Mouse (Mus musculus) neural tube, embryonic 12.5 days (tissue): ENCODE measurements around the gene C1qtnf5. TPM values are rescaled to one million over a fixed set of nuclear protein-coding genes. Genes with fewer than 3 reads are reported as not detected.
A peak's percentile ranks its signal among the peaks of the same experiment; 100 is the strongest.
"Not testable (repeated sequence)": the region's sequence is repeated elsewhere in the genome, so short reads cannot be mapped to it uniquely, and the experiment has no call there.

Source experiments
- ATAC-seq: fragments of 200-750 bp; cut with Nextera tagmentation; 2 replicates; pipeline ENCODE4 v1.8.0; 2017; ENCODE audit warnings: low read depth, mild to moderate bottlenecking, moderate TSS enrichment, moderate library complexity; ENCODE audit not compliant: low FRiP score
- H3K27ac ChIP-seq: fragments of 300-500 bp; sonication (generic); 2 replicates; pipeline ENCODE4 v1.5.1; 2016
- H3K27me3 ChIP-seq: fragments of 300-500 bp; sonication (generic); replicated peaks from 2 replicates; pipeline ENCODE4 v1.6.1; 2016; ENCODE audit warnings: mild to moderate bottlenecking
- H3K36me3 ChIP-seq: fragments of 300-500 bp; sonication (generic); 2 replicates; pipeline ENCODE4 v1.6.1; 2016; ENCODE audit warnings: mild to moderate bottlenecking
- H3K4me1 ChIP-seq: fragments of 300-500 bp; sonication (generic); 2 replicates; pipeline ENCODE4 v1.6.1; 2016
- H3K4me2 ChIP-seq: fragments of 300-500 bp; sonication (generic); replicated peaks from 2 replicates; pipeline ENCODE4 v1.6.1; 2016; ENCODE audit warnings: mild to moderate bottlenecking
- H3K4me3 ChIP-seq: fragments of 300-500 bp; sonication (generic); 2 replicates; pipeline ENCODE4 v1.5.1; 2016
- H3K9ac ChIP-seq: fragments of 300-500 bp; sonication (generic); 2 replicates; pipeline ENCODE4 v1.6.1; 2016; ENCODE audit warnings: mild to moderate bottlenecking
- H3K9me3 ChIP-seq: fragments of 300-500 bp; sonication (generic); 2 replicates; pipeline ENCODE4 v1.6.1; 2016; ENCODE audit warnings: mild to moderate bottlenecking
- WGBS: fragments of 180-500 bp; shearing (Covaris S2); methylation state at CpG from one replicate; pipeline ENCODE4 v1.1.7; 2016; 5-methylcytosine and 5-hydroxymethylcytosine counted together
- polyA plus RNA-seq: library from polyadenylated mRNA; unstranded; fragments of >200 nt; fragmentation: Nextera tagmentation; extraction: Ambion mirVana; gene quantifications from 2 replicates; pipeline ENCODE4 v1.2.1, GENCODE M21; 2016

C1qtnf5 gene
- polyA plus RNA-seq, 1 experiment from 2014 or later = 0.74 TPM

DNA sequence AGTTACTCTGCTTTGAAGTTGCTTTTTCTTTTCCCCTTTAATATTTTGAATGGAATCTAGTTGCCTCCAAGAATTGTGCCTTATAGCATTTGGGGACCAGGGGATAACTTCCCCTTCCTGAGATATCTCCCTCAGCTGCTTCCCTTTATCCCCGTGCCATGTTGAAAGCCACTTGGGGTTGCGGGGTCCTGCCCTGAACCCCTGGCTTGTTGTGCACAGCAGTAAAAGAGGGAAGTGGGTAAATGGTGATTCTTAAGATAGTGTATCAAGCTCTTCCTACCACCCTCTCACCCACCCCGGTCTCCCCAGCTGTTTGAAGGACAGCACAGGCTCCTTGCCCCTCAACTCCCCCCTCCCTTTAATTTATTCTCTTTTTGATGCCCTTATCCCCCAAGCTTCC, 12.3 kb upstream of the C1qtnf5 start:
- no peaks in the 10 kb centered on the region for H3K27me3 ChIP-seq
- no peak overlapping the region for H3K4me3 ChIP-seq
- no peak overlapping the region for H3K27ac ChIP-seq
- no peaks in the 10 kb centered on the region for H3K9me3 ChIP-seq
- peaks cover 5% of the 10 kb centered on the region; the same call in 1 of the 2 replicates for H3K4me1 ChIP-seq
- peaks cover 9% of the 10 kb centered on the region; the same call in 1 of the 2 replicates for H3K36me3 ChIP-seq
- no peak overlapping the region for H3K4me2 ChIP-seq
- ATAC-seq = no peak
- no peak overlapping the region for H3K9ac ChIP-seq
- 95% methylated on average over 3 of the region's 3 CpGs for WGBS

DNA sequence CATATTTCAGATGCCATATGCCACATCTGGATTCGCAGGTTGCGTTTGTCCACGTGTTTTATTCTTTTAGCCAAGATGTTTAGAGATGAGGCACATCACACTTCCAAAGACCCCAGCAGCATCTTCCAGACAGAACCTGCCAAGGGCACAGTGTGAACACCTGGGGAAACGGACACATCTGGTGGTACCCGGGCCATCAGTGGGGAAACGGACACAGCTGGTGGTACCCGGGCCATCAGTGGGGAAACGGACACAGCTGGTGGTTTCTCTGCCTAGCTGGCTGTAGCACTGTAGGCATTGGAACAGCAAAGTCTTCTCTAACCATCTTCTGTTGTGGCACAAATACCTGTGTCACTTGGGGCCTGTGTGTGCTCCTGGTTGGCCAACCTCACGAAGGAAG, 11.3 kb upstream of the C1qtnf5 start:
- H3K36me3 ChIP-seq = peaks cover 9% of the 10 kb centered on the region; the same call in 1 of the 2 replicates
- no peaks in the 10 kb centered on the region for H3K27me3 ChIP-seq
- peaks cover 5% of the 10 kb centered on the region; the same call in 1 of the 2 replicates for H3K4me1 ChIP-seq
- H3K9me3 ChIP-seq = no peaks in the 10 kb centered on the region
- 91% methylated on average over 9 of the region's 9 CpGs for WGBS
- ATAC-seq = no peak
- no peak overlapping the region for H3K4me3 ChIP-seq
- H3K9ac ChIP-seq = no peak overlapping the region
- no peak overlapping the region for H3K27ac ChIP-seq
- no peak overlapping the region for H3K4me2 ChIP-seq

DNA sequence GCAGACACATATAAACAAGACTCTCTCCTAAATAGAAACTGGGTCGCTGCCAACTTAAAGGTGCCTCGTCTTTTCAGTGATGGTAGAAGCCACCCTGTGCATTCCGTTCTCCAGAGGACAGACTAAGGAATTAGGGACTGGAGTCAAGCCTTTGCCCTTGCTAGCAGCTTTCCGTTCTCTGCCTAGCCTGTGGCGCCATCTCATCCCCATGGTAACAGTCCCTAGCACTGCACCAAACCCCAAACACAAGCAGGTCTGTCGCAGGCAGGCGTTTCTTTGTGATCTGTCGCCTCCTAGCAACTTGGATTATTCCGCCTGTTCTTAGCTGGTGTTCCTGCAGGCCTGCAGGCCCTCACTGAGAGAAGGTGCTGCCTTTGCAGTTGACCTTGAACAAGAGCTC, 10.5 kb upstream of the C1qtnf5 start:
- WGBS = 22% methylated on average over 9 of the region's 9 CpGs
- no peaks in the 10 kb centered on the region for H3K9me3 ChIP-seq
- peak; percentile 56; the same call in 1 of the 2 replicates for ATAC-seq
- H3K4me2 ChIP-seq = no peak overlapping the region
- no peaks in the 10 kb centered on the region for H3K27me3 ChIP-seq
- H3K36me3 ChIP-seq = peaks cover 3% of the 10 kb centered on the region; the same call in 1 of the 2 replicates
- no peak overlapping the region for H3K9ac ChIP-seq
- peaks cover 5% of the 10 kb centered on the region; the same call in 1 of the 2 replicates for H3K4me1 ChIP-seq
- no peak overlapping the region for H3K27ac ChIP-seq
- H3K4me3 ChIP-seq = no peak overlapping the region

DNA sequence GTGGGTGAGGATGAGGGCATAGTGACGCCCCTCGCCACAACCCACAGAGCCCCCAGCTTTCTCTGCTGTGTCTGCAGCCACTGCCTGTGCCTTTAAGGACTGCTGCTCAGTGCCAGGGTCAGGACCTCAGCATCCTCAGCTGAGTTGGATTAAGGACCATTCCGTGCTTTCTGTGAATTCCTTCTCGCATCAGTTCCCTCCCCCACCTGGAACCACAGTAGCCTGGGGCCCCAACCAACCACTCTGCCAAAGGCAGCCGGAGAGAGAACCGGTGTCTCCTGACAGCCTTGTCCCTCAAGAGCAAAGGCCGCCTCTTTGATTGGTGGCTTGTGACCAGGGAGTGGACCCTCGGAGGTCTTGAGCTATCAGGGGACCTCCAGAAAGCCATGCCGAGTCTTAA, 5.6 kb upstream of the C1qtnf5 start, which contains the start of gene Mfrp:
Mfrp (plus strand) TSS at position 240 of the 400 bp plus-strand sequence.
- Histone ChIP-seq H3K4me1 (peaks cover under 1% of the 10 kb centered on the region; the same call in 1 of the 2 replicates), H3K9me3 (no peaks in the 10 kb centered on the region), H3K27ac (no peak within 1 kb of the TSS), H3K36me3 (peaks cover 13% of the 10 kb centered on the region; the same call in 1 of the 2 replicates), H3K27me3 (no peaks in the 10 kb centered on the region), H3K9ac (no peak within 1 kb of the TSS), H3K4me3 (no peak within 1 kb of the TSS), H3K4me2 (no peak within 1 kb of the TSS)
- no peak for ATAC-seq
- 73% methylated on average over 9 of the region's 9 CpGs for WGBS

DNA sequence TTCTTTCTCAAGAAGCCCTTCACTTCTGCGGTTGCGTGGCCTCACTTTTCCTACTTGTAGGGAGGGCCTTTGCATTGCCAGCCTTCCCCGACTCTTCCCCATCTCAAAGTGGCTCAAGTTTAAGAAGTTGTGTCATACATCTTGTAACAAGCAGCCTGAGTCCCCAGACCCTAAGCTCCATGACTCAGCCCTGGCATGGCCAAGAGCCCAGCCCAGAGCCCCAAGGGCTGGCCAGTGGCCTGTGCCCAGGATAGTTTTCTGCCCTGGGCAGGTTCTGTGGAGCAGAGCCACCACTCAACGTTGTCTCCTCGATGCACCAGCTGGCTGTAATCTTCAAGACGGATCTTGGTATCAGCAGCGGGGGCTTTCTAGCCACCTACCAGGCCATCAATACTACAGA, 2.2 kb upstream of the C1qtnf5 start:
- WGBS = 92% methylated on average over 7 of the region's 7 CpGs

DNA sequence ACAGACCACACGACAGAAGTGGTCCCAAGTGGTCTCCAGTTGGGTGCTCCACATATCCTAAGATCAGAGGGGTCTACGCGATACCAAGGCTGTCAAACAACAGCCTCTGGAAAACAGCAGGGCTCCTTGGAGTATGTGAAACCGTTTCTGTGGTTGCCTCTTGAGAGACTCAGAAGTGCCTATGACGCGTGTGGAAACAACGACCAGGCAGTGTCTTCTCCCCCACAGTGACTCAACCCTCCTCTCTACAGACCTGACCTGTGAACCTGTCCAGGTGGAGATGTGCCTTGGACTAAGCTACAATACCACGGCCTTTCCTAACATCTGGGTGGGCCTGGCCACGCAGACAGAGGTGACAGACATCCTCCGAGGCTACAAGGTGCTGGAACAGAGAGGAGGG, 1.3 kb upstream of the C1qtnf5 start:
- Histone ChIP-seq H3K27me3 (no peaks in the 10 kb centered on the region), H3K27ac (no peak overlapping the region), H3K4me3 (no peak overlapping the region), H3K9ac (no peak overlapping the region), H3K4me2 (no peak overlapping the region), H3K36me3 (peaks cover 18% of the 10 kb centered on the region), H3K9me3 (no peaks in the 10 kb centered on the region), H3K4me1 (peaks cover 41% of the 10 kb centered on the region)
- ATAC-seq = no peak
- 91% methylated on average over 10 of the region's 10 CpGs for WGBS

More for the DNA sequence above, 2.2 kb upstream of the C1qtnf5 start:
- Histone ChIP-seq H3K9me3 (no peaks in the 10 kb centered on the region), H3K27me3 (no peaks in the 10 kb centered on the region), H3K9ac (no peak overlapping the region), H3K27ac (no peak overlapping the region), H3K4me1 (peaks cover 33% of the 10 kb centered on the region), H3K4me3 (no peak overlapping the region), H3K36me3 (peaks cover 13% of the 10 kb centered on the region; the same call in 1 of the 2 replicates), H3K4me2 (no peak overlapping the region)
- no peak for ATAC-seq

DNA sequence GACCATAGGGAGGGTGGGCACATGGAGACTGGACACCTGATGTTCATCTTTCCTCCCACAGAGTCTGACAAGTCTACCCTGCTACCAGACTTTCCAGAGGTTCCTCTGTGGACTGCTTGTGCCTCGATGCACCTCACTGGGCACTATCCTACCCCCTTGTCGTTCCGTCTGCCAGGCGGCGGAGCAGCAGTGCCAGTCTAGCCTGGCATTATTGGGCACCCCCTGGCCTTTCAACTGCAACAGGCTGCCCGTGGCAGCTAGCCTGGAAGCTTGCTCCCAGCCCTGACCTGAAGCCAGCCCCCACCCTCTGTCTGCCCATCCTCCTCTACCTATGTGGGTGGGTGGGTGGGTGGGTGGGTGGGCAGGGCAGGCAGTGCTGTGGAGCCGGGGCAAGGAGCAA, 863 bp upstream of the C1qtnf5 start:
- Histone ChIP-seq H3K4me2 (no peak overlapping the region), H3K27ac (no peak overlapping the region), H3K4me3 (no peak overlapping the region), H3K4me1 (peaks cover 41% of the 10 kb centered on the region), H3K36me3 (peaks cover 18% of the 10 kb centered on the region), H3K9me3 (no peaks in the 10 kb centered on the region), H3K27me3 (no peaks in the 10 kb centered on the region), H3K9ac (no peak overlapping the region)
- 96% methylated on average over 7 of the region's 7 CpGs for WGBS
- no peak for ATAC-seq

DNA sequence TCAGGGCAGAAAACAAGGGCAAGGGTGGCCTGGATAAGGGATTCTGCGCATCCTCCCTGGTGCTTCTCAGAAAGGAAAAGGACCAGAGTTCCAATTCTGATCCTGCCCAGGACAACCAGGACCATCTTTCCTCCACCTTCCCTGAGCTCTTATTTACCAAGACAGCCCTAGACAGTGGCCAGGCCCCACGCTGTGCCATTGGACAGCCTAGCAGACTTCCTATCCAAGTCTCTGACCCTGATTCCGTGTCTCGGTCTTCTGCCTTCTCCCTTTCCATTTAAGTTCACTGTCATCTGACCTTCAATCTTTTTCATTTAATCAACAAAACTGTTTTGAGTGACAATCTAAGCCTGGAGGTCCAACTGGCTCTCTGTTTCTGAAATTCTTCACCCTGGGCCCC, 449 bp upstream of the C1qtnf5 start:
- no peak overlapping the region for H3K4me3 ChIP-seq
- peaks cover 42% of the 10 kb centered on the region for H3K4me1 ChIP-seq

DNA sequence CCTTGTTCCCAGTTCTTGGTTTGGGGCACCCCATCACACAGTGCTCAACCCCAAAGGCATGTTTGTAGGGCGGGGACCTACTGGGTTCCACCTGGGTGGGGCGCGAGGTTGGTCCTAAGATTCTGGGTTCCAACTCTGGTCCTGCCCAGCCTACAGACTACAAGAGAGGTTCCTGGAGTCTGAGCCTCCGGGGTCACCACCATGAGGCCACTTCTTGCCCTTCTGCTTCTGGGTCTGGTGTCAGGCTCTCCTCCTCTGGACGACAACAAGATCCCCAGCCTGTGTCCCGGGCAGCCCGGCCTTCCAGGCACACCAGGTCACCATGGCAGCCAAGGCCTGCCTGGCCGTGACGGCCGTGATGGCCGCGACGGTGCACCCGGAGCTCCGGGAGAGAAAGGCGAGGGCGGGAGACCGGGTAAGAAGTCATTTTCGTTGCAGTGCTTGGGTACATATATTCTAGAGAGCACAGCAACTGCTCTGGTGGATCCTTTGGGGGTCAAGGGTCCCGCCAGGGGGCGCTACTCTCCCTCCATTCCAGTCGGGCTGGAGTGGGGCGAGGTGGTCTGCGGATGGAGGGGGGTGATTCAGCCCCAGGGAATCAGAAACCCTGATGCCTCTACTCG, 623 bp downstream of the C1qtnf5 start:
- Histone ChIP-seq H3K9ac (0 out of 2 replicates have a peak overlapping the region, but pooled peaks have one; percentile 26), H3K4me1 (peaks cover 46% of the 10 kb centered on the region), H3K36me3 (peaks cover 18% of the 10 kb centered on the region), H3K4me2 (peak overlapping the region; percentile 44), H3K27ac (no peak overlapping the region), H3K27me3 (no peaks in the 10 kb centered on the region), H3K4me3 (no peak overlapping the region), H3K9me3 (no peaks in the 10 kb centered on the region)
- ATAC-seq = no peak
- WGBS = 39% methylated on average over 25 of the region's 25 CpGs

More for the DNA sequence above, 449 bp upstream of the C1qtnf5 start:
- peak overlapping the region; percentile 44 for H3K4me2 ChIP-seq
- 90% methylated on average over 4 of the region's 4 CpGs for WGBS
- no peak for ATAC-seq
- H3K9me3 ChIP-seq = no peaks in the 10 kb centered on the region
- H3K27ac ChIP-seq = no peak overlapping the region
- H3K36me3 ChIP-seq = peaks cover 18% of the 10 kb centered on the region
- no peak overlapping the region for H3K9ac ChIP-seq
- no peaks in the 10 kb centered on the region for H3K27me3 ChIP-seq

DNA sequence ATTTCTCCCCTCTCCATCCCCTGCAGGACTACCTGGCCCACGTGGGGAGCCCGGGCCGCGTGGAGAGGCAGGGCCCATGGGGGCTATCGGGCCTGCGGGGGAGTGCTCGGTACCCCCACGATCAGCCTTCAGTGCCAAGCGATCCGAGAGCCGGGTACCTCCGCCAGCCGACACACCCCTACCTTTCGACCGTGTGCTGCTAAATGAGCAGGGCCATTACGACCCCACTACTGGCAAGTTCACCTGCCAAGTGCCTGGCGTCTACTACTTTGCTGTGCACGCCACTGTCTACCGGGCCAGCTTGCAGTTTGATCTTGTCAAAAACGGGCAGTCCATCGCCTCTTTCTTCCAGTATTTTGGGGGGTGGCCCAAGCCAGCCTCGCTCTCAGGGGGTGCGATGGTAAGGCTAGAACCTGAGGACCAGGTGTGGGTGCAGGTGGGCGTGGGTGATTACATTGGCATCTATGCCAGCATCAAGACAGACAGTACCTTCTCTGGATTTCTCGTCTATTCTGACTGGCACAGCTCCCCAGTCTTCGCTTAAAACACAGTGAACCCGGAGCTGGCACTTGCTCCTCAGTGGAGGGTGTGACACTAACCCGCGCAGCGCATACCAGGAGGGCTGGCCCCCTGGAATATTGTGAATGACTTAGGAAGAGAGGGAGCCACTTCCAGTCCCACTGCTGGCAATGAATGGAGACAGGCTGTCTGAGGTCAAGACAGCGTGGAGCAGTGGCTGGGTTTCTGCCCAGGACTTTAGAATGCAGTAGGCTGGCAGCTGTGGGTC, 1.4 kb downstream of the C1qtnf5 start:
- 81% methylated on average over 31 of the region's 31 CpGs for WGBS
- Histone ChIP-seq H3K27ac (no peak overlapping the region), H3K4me1 (peaks cover 46% of the 10 kb centered on the region), H3K4me3 (no peak overlapping the region), H3K36me3 (peaks cover 18% of the 10 kb centered on the region), H3K9me3 (no peaks in the 10 kb centered on the region), H3K9ac (no peak overlapping the region), H3K4me2 (peak overlapping the region; percentile 44), H3K27me3 (no peaks in the 10 kb centered on the region)
- no peak for ATAC-seq

DNA sequence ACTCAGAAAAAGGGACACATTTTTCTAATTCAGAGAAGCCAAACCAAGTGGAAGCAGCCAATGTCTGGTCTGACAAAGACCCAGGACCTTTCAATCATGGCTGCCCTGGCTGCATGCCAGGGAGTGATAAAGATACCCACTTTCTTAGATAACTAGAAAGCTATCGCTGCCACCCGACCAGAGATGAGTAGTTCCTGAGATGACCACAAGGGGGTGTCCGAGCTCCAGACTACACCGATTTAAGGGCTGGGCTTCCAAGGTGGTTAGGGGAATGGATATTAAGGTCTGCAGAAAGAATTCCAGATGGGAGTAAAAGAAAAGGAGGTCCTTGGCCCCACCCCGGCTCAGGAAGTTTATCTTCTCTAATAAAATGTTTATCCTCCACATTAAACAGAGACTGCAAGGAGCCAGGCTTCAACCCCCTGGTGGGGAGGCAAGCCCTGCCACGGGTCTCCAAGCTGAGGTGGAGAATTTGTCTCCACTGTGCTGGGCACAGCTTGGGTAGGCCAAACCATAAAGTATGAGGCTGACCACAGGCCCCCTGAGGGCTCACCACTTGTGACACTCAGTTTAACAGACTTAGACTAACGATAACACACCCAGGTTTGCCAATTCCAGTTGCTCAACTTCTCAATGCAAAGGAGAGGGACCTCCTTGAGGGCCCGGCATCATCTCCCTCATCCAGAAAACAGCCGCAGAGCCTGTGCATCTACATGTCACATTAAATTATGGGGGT, 2.5 kb downstream of the C1qtnf5 start:
- Histone ChIP-seq H3K9me3 (no peaks in the 10 kb centered on the region), H3K27me3 (no peaks in the 10 kb centered on the region), H3K9ac (no peak overlapping the region), H3K4me2 (peak overlapping the region; percentile 46), H3K27ac (no peak overlapping the region), H3K4me1 (peaks cover 46% of the 10 kb centered on the region), H3K4me3 (no peak overlapping the region), H3K36me3 (peaks cover 13% of the 10 kb centered on the region)
- WGBS = 31% methylated on average over 9 of the region's 9 CpGs
- ATAC-seq = no peak

DNA sequence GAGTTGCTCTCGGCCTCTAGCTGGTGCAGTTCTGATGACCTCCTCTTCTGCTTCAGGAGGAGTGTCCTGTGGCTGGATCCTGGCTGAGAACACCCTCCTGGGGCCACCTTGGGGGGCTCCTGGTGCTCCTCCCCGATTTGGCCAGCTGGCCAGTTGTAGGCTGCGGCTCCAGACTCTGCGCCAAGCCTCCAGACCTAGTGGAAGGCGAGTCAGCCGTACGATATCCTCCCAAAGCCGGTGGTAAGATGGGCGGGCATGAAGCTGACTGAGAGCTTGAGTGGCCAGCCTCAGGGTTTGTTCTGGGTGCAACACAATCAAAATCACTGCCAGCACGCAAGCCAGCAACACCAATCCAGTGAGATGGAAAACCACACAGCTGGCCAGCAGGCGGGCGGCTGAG, 4.9 kb downstream of the C1qtnf5 start:
- Histone ChIP-seq H3K4me1 (peaks cover 41% of the 10 kb centered on the region), H3K4me2 (peak overlapping the region; percentile 61)
- not testable (repeated sequence) for H3K36me3 ChIP-seq, H3K9ac ChIP-seq, ATAC-seq, H3K4me3 ChIP-seq, H3K27me3 ChIP-seq, H3K27ac ChIP-seq, H3K9me3 ChIP-seq
- WGBS = 72% methylated on average over 10 of the region's 12 CpGs
